Mouse (Mus musculus) activated CD4-positive, CD25-positive, alpha-beta regulatory T cell, adult 4 months (primary cell): Measurements from ENCODE around the gene Mrpl14. TPM values are rescaled to one million over a fixed set of nuclear protein-coding genes. Genes with fewer than 3 reads are reported as not detected.

Experiments used
- ATAC-seq: one replicate; pipeline ENCODE4 v1.8.0; 2017
- polyA plus RNA-seq, 2 experiments: library from polyadenylated mRNA; unstranded; fragments of 100-300 nt; shearing (Covaris generic); gene quantifications; one replicate each; pipeline ENCODE4 v1.2.1; 2017

The Mrpl14 gene
- polyA plus RNA-seq = 10 to 100 TPM; 73.4 to 90.9 TPM

DNA sequence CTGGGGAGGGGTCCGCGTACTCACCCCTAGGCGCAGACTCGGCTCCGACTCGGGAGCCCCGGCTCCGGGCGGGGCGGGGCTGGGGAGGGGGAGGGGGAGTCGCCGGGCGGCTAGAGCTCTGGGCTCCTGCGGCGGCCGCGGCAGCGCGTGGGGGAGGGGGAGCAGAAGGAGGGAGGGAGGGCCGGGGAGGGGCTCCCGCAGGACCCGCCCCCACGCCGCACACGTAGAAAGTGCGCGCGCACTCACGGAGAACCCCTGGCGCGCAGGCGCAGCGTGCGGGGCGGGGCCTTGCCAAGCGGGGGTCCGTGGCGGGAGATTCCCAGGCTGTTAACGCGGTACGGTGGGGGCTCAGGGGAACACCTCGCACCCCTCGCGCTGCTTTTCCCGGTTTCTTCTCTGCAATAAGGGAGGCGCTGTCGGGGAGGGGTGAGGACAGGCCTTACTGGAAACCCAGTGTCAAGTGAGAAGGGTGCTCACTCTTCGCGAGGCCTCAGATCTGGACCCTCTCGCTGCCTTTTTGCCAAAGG is at the start of gene Mrpl14:
Mrpl14 (plus strand) TSS at position 230 of the 527 bp plus-strand sequence.
- peak; percentile 66 for ATAC-seq

DNA sequence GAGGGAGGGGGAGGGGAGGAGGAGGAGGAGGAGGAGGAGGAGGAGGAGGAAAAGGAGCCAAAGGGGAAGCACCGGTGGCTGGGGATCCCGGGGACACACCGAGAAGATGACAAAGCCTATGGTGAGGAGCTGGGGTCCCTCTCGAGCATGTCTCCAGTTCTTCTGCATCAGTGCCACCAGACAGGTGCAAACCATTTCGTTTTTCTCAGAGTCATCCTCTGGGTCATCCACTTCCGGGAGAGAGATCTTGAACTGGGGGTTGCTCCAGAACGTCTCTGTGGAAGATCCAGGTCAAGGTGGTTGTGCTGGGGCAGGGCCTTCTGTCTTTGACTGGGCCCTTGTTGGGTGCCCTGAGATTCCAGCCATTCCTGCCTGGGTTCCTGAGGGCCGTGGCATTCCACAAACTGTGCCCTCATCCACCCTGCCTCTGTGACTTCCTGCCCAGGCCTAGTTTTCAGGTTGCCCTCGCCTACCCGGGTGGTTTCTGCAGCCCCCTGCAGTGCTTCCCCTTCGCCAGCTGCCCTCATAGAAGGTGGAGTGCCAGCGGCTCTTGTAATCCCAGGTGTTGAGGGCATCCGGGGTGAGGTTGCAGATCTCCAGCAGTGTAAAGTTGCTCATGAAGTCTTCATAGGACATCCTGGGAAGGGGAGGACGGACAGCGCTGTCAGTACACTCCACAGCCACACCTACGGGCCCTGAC is 47.4 kb upstream of the Mrpl14 start:
- no peak for ATAC-seq

DNA sequence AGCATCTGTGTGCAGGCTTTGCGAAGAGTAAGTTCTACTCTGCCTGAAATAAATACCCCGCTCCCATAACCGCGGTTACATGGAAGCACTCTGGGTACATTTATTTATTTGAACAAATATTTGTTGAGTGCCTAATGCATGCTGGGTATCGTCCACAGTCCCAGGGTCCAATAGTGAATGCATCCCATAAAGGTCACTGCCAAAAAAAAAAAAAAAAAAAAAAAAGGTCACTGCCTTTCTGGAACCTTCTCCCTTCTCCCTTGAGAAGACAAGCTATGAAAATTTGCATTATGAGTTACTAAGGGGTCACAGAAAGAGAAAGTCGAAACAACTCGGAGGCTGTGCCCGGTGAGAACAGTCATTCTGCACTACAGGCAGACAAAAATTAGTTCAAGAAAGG is 44.1 kb upstream of the Mrpl14 start:
- no peak for ATAC-seq

DNA sequence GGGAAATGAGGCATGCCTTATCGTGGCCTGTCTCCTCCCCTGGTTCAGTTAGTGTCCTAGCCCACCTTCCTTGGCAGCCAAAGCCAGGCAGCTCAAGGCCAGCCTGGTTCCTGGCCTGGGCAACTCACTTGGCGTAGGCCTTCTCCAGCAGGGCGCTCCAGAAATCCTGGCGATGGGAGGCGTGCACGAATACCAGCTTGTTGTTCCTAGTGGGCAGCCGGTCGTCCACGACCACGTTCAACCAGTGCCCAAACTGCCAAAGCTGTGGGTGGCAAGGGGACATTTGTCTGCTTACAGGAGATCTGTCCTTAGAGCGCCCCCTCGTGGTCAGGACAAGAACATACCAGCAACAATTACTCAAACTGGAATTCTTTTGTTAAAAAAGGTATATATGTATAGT is 43.4 kb upstream of the Mrpl14 start:
- ATAC-seq = no peak

DNA sequence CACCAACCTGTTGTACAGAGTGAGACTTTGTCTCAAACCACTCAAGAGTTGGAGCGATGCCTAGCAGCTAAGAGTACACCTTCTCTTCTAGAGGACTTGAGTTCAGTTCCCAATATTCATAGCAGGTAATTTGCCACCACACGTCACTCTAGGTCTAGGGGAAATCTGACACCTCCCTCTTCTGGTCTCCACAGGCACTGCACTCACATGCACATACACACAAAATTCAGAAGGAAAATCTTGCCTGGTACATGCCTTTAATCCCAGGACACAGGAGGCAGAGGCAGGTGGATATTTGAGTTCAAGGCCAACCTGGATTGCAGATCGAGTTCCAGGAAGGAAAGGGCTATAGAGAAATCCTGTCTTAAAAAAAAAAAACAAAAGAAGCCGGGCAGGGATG is 41.9 kb upstream of the Mrpl14 start:
- no peak for ATAC-seq

DNA sequence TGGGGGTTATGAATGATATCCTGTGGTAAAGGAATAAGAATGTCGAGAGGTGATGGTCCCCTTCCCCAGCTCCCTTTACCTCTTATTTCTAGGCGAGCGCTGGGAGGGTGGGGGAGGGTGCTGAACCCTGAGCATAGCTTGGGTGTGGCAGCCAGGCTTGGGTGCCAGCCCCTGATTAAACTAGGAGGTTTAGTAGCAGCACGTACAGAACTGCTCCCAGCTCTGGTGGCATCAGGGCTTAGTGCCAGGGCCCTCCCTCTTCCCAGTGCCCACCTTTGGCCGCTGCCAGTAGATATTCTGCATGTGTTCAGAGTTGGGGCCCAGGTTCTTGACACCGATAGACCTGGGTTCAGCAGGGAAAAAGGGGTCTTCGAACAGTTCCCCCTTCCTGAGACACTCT is 32.9 kb upstream of the Mrpl14 start:
- ATAC-seq = no peak

DNA sequence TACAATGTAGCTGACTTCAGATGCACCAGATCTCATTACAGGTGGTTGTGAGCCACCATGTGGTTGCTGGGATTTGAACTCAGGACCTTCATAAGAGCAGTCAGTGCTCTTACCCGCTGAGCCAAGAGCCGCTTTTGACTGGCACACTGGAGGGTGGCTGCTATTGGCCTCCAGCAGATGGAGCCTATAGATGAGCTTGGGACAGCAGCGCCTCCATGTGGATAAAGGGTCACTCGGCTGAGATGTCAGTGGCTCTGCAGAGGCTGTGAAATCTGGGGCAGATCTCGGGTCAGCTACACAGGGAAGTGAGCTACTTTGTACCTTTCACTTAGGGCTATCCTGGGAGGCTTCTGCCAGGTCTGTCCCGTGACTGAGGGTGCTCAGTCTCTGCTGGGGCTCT is 30.3 kb upstream of the Mrpl14 start:
- ATAC-seq = no peak

DNA sequence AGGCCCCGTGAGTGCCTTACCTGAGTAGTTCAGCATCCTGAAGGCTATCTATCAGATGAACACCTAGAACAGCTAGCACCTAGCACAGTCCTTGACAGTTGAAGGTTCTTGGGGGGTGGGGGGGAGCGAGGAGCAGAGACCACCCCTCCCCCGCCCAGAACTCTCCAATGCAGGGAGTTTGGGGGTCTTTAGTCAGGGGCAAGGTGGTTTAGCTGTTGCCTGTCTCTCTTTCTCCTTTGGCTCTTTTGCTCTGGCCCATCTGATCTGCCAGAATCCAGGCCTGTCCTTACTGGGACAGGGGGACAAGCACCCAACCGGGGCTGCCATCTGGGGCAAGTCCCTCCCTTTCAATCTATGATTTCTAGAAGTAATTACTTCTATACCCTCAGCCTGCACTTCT is 26.9 kb upstream of the Mrpl14 start, which contains the start of gene Capn11:
Capn11 (minus strand) TSS at position 101 of the 400 bp plus-strand sequence.
- ATAC-seq = no peak

DNA sequence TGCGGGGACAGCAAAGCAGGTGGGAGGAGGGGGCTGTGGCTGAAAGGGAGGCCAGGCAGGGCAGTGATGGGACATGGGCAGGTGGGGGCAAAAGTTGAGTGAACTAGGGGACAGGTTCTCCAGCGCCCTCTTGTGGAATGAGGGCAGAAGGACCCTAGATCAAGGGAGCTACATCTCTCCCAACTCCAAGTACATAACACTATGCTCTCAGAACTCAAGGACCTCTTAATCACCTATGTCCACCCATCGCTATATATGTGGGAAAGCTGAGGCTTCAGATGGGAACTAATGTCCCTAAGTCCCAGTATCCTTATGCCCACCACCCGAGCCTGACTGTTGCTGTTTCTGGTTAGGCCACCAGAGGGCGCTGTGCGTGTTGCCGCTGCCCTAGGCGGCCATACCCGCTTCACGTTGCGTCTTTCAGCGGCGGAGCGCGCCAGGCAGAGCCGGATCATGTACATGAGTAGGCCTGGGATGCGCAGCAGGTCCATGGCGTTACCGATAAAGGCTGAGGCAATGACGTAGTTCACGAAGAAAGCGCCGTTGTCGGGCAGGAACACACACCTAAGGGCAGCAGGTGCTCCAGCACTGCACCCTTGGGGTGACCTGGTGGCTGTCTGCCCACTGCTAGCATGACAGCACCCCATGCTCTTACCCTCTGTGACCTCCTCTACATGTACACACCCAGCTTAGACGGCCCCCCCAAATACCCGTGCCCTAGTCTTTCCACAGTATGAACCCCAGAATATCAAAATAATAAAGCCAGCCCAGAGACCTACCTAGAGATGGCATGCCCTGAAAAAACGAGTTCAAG is 22.8 kb upstream of the Mrpl14 start:
- ATAC-seq = peak; percentile 72

DNA sequence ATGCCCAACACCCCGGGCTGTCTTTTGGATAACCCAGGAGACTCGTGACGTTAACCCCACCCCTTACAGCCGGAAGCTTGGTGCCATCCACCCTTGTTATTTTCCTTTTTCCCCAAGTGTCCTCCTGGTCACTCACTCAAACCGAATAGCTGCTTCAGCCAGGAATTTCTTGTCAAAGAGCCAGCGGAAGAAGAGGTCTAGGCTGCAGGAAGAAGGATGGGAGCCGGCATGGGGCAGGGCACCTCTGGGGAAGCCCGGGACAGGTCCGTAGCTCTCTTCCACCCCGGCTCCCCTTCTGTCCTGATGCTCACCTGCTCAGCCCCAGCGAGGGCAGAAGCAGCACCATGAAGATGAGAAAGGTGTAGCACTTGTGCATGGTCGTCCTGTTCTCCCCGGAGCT is 21.5 kb upstream of the Mrpl14 start:
- ATAC-seq = no peak

DNA sequence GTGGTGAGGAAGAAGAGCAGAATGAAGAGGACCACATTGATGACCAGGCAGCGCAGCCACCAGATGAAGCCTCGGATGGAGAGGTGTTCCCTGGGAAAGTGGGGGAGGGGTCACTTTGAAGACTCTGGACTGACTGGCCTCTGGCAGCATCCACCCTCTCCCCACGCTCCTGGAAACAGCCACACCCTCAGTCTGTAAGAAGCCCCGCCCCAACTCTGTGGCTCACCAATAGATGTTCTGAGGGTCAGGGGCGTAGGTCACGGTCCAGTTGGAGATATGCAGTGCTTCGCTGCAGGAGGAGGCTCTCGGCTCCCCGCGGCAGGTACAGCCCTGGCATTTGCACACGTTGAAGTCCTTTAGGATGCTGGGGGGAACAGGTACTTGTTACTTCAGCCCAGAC is 20.0 kb upstream of the Mrpl14 start:
- ATAC-seq = no peak

DNA sequence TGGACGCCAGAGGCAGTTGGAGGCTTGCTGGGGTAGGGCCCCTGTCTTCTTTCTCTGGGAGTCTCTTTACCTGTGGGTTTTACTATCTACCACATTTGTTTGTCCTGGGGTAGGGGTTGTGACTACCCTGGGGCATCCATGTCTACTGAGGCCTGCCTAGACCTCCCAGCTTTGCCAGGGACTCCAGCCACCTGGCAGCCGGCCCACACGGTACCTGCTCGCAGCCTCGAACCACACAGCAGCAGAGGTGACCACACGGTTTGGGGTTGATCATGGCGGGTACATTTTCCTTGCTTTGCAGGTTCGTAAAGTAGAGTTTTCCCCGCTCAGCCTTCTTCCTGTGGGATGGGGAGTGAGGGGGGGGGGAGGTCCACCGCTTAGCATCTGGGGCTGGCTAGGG is 18.6 kb upstream of the Mrpl14 start:
- no peak for ATAC-seq

DNA sequence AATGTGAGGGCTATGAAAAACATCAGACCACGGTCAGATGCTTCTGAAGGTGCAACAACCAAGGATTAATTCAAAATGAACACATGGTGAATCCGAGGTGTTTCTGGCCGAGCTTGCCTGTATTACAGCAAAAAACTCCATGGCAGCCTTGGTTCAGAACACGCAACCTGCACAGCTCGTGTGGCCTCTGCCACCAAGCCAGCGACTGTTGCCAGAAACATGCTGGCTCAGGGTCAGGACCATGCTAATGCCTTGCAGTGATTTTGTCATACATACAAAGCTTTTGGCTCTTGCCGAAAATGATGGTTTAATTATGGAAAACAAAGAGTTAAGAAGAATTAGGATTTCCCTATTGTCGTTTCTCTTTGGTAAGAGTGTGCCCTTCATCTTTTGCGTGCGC is 18.1 kb upstream of the Mrpl14 start:
- ATAC-seq = no peak

DNA sequence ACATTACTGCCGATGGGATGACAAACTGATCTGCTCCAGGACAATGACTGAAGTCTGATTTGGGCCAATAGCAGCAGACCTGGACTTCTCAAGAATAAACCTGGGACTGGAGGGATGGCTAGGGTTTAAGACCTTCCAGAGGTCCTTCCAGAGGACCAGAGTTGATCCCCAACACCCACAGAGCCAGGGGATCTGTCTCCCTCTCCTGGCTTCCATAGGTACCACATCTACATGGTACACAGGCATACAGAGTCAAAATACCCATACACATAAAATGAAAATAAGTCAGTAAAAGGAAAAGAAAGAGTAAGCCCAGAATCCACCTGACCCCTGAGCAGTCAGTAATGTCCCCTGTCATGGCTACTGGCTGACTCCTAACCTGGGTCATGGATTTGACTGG is 14.3 kb upstream of the Mrpl14 start:
- no peak for ATAC-seq

DNA sequence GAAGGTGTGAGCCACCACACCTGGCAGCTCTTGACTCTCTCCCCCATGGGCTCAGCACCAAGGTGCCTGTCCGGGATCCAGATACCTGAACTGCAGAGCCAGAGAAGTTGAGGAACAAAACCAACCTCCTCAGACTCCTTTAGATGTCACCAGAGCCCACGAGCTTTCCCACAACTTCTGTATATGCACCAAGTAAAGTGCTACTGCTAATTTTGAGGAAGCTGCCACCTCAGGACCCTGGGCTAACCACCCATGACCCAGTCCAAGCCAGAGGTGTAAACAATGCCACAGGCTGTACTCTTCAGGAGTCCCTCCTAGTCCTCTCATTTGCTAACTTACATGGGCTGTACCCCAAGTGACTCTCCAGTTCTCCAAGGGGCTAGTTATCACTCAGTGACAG is 13.5 kb upstream of the Mrpl14 start:
- ATAC-seq = no peak

DNA sequence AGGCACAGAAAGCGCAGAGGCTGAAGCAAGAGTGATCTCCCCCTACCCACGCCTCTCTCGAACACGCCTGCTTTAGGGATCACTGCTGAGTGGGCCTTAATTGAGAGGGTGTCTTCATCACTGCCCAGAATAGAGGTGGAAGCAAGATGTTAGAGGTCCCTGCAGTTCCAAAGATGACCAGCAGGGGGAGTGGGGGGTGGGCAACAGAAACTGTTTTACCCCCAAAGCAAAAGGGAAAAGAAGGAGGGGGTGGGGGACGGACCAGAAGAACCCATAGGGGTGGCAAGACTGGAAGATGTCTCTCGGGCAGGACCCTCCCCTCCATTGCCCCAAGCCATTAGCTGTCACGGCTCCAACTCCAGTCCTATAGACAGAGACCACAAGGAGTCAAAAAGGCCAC is 8.0 kb upstream of the Mrpl14 start:
- ATAC-seq = no peak

DNA sequence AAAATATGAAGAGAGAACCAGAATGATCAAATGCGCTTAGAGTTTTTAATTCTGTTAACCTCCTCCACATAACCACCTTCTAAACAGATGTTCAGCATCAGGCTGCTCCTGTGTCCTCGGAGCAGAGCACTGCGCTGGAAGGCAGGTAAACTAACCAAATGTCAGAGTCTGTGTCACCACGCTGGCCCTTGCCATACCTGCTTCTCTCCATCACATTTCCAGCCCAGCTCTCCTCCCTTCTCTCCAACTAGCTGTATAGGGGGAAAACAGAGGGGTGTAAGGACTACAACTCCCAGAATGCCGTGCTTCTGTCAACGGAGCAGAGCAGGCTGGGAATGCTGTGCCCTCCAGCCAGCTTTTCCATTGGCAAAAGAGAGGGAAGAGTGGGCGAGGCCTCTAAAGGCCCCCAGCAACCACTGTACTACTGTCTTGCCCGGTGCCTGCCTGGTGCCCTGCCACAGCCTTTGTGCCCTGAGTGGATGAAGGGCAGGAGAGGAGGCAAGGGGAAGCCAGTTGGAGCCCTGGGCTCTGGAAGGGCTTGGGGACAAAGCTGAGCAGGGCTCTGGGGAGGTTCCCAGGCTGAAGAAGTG is 5.6 kb upstream of the Mrpl14 start:
- no peak for ATAC-seq

DNA sequence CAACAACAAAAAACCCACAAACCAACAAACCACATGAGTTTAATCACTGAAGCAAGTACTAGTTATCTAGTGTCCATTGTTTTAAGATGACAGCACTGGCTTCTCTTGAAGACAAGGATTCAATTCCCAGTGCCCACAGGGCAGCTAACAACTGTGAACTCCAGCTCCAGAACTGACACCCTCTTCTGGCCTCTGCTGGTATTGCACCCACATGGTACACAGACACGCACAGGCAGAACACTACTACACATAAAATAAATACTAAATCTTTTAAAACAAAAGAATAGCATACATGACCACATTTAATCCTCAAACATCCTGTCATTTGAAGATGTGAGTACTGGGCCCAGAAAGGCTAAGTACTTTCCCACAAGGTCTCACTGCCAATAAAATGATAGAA is 4.5 kb upstream of the Mrpl14 start:
- ATAC-seq = no peak

DNA sequence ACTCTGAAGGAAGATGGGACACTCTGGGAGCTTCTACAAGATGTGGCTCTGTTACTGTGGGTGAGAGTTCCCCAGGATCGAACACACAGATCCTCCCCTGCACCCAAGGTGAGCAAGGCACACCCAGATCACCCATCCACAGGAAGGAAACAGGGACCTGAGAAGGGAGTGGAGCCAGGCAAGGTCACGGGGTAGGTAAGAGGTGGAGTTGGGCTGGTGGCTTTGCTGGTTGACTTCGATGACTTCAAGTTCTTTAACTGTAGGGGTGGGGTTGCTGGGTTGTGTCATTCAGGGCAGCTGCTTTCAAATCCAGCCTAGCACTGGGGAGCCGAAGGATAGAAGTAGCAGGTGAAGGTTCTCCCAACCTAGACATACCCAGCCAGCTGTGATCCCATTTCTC is 3.3 kb upstream of the Mrpl14 start:
- ATAC-seq = no peak

DNA sequence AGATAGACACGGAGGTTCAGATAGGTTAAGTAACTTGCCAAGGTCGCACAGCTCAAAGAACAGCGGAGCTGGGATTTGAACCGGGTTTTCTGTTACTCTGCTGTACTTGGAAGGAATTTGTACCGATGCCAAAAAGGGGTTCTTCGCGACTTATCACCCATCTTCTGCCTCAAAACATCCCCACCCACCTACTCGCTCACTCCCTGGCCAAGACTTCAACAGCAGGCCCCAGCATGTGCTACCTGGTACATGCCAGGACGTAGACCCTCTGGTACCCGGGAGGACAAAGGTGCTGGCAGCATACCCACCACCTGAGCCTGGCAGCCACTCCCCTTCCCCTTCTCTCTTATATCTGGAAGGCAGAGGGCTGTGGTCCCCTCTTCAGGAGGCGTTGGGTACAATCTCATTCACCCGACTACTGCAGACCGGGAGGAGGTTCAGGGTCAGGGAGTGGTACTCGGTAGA is 1.4 kb upstream of the Mrpl14 start:
- no peak for ATAC-seq

DNA sequence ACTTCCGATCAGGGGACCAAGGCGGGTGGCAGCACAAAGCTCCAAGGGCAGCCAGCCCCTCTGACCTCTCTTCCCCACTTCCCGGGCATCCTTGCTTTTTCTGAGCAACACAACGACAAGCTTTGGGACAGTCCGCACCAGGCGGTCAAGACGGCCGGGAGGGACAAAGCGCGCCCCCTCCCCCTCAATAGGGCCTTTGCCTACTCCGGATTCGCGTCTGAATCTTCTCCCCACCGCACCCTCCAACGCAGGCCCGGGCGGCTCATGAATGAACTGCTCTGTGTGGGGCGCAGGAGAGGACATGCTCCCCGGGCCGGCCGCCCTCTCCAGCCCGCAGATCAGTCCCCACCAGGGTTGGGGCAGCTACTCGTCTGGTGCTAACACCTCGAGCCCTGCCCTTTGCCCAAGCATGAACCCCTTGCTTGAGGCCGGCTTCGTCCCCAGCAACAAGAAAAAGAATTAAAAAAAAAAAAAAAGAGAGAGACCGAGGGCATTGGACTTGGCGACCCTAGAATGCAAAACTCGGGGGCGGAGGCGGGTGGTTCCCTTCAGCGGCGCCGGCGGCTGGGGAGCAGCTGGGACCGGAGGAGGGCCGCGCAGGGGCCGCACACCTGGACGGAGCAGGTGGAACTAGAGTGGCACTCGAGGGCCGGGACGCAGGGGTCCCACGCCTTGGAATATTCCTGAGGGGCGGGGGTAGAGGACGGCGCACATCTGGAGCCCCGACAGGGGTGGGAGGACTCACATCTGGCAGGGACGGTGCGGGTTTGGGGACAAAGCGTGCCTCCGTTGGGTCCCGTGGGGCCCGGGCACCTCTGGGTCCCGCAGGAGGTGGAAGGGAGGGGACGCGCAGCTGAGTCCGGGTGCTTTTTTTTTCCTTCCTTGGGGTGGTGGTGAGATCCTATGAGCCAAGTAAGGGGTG is 690 bp upstream of the Mrpl14 start:
- peak; percentile 50 for ATAC-seq

DNA sequence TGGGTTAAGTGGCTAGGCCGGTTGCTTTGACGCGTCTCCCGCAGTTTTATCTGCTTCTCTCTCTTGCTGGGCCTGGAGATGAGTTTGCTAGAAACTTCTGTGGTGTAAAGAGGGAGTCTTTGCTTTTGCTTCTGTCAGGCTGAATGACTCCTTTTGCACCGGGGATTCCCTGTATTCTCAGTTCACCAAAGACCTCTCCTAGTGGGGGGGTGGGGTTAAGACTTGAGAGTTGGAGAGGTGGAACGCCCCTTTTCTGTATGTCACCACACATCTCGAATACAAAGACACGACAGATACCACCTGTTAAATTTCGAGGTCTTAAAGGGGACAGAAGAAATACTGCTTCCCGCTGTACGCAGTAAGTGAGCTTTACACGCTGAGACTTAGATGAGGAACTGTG is 594 bp downstream of the Mrpl14 start, which contains the start of gene Tmem63b:
Tmem63b (minus strand) TSS at position 190 of the 400 bp plus-strand sequence.
- ATAC-seq = peak; percentile 57
